Mouse (Mus musculus): ENCODE data around the gene Arhgef39. TPM values are rescaled to one million over a fixed set of nuclear protein-coding genes. Genes with fewer than 3 reads are reported as not detected.

Gene Arhgef39
- total and polyA plus RNA-seq, 2 experiments from 2014 or later: 3.9 to 4.5 TPM

DNA sequence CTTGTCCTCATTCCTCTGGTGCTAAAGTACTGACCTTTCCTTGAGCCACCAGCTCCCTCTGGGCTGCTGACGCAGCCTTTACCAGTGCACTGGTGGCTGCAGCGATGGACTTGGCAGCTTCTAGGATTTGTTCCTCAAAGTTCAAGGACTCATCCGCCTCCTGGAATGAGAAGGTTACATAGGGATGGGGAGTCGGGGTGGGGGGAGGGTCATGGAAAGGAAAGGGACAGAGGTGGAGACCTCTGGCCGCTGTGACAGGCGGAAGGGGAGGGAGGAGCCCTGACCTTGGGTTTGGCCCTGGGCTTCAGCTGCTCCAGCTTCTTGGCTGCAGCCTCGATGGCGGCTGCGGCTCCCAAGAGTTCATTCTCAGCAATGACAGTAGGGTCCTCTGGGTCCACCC lies 33.8 kb upstream of the Arhgef39 start:
- Histone ChIP-seq H3K36me3 (ENCODE audit: insufficient read depth) (peaks cover 61% of the 10 kb centered on the region), H3K9ac (no peak overlapping the region), H3K4me2 (ENCODE audit: low read depth) (no peak overlapping the region), H3K9me3 (ENCODE audit: low read length) (no peaks in the 10 kb centered on the region), H3K27me3 (ENCODE audit: insufficient read depth, low read length) (no peaks in the 10 kb centered on the region), H3K4me3 (ENCODE audit: low read depth, low read length) (no peak overlapping the region), H3K27ac (ENCODE audit: low read depth, low read length) (no peak overlapping the region), H3K4me1 (ENCODE audit: insufficient read depth) (no peaks in the 10 kb centered on the region)
- DNase-seq (no peak), ATAC-seq (no peak)
- WGBS: 92% methylated on average over 9 of the region's 9 CpGs
- TF ChIP-seq CTCF (IDR thresholded peaks at IDR 0.05; ENCODE audit: low read depth): no peak

DNA sequence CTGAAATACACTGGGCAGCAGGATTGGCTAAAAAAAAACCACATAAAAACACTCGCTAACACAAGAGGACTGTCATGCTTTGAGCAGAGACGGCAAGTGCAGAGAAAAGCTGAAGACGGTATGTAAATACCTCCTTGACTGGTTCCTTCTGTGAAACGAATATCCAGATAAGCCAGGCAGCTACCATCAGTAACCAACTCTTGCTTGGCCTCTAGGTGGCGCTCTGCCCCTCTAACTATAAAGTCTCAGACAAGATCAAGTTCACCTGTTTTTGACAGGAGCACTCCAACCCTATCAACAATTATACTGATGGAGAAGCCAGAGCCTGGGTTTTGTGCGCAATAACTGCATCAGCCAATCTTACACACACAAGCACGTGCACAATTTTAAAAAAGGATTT lies 31.1 kb upstream of the Arhgef39 start:
- TF ChIP-seq CTCF (IDR thresholded peaks at IDR 0.05; ENCODE audit: low read depth): peak; percentile 77
- Histone ChIP-seq H3K4me3 (ENCODE audit: low read depth, low read length) (no peak overlapping the region), H3K27ac (ENCODE audit: low read depth, low read length) (no peak overlapping the region), H3K4me2 (ENCODE audit: low read depth) (no peak overlapping the region), H3K4me1 (ENCODE audit: insufficient read depth) (no peaks in the 10 kb centered on the region), H3K9ac (no peak overlapping the region), H3K36me3 (ENCODE audit: insufficient read depth) (peaks cover 38% of the 10 kb centered on the region), H3K9me3 (ENCODE audit: low read length) (no peaks in the 10 kb centered on the region), H3K27me3 (ENCODE audit: insufficient read depth, low read length) (no peaks in the 10 kb centered on the region)
- ATAC-seq (peak; percentile 48), DNase-seq (peak; percentile 74)
- WGBS: 19% methylated on average over 7 of the region's 7 CpGs

DNA sequence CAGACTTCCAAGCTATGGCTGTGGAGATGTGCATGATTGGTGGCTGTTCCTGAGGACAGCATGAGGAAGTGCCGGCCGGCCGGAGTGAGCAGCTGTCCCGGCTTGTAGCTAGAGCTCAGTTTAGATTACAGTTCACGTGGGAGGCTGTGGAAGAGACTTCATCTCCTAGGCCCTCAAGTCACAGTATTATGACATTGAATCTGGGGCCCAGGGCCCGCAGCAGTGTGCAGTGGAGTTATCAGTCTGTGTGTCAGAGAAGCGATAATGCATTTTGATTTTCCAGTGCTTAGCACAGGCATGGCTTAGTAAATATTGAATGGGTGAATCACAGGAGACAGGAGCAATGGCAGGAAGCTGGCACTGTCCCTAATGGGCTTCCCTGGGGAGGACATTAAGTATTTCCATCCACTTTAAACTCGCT lies 30.6 kb upstream of the Arhgef39 start:
- WGBS: 75% methylated on average over 8 of the region's 8 CpGs
- no peak for DNase-seq

DNA sequence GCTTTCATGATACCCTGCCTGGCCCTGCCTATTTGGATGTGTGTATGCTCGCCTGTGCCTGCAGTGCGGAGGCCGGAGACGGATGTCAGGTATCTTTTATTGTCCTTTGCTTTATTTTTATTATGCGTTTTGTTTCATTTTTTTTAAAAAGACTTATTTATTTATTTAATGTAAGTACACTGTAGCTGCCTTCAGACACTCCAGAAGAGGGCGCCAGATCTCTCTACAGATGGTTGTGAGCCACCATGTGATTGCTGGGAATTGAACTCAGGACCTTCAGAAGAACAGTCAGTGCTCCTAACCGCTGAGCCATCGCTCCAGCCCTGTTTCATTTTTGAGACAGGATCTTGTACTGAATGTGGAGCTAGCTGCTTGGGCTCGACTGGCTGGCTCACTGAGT lies 29.0 kb upstream of the Arhgef39 start:
- WGBS: 78% methylated on average over 9 of the region's 9 CpGs
- Histone ChIP-seq H3K27me3 (ENCODE audit: insufficient read depth, low read length) (peaks cover 12% of the 10 kb centered on the region), H3K9ac (no peak overlapping the region), H3K9me3 (ENCODE audit: low read length) (no peaks in the 10 kb centered on the region), H3K36me3 (ENCODE audit: insufficient read depth) (peaks cover 24% of the 10 kb centered on the region), H3K4me1 (ENCODE audit: insufficient read depth) (no peaks in the 10 kb centered on the region), H3K27ac (ENCODE audit: low read depth, low read length) (no peak overlapping the region), H3K4me3 (ENCODE audit: low read depth, low read length) (no peak overlapping the region), H3K4me2 (ENCODE audit: low read depth) (no peak overlapping the region)
- 0 out of 2 replicates have a peak, but pooled peaks have one; percentile 17 for TF ChIP-seq CTCF (IDR thresholded peaks at IDR 0.05; ENCODE audit: low read depth)
- no peak for DNase-seq
- ATAC-seq: no peak

More for the DNA sequence above, 30.6 kb upstream of the Arhgef39 start:
- Histone ChIP-seq H3K9me3 (ENCODE audit: low read length) (no peaks in the 10 kb centered on the region), H3K27me3 (ENCODE audit: insufficient read depth, low read length) (no peaks in the 10 kb centered on the region), H3K27ac (ENCODE audit: low read depth, low read length) (no peak overlapping the region), H3K36me3 (ENCODE audit: insufficient read depth) (peaks cover 34% of the 10 kb centered on the region), H3K4me2 (ENCODE audit: low read depth) (no peak overlapping the region), H3K4me1 (ENCODE audit: insufficient read depth) (no peaks in the 10 kb centered on the region), H3K4me3 (ENCODE audit: low read depth, low read length) (no peak overlapping the region), H3K9ac (no peak overlapping the region)
- no peak for TF ChIP-seq CTCF (IDR thresholded peaks at IDR 0.05; ENCODE audit: low read depth)
- no peak for ATAC-seq

DNA sequence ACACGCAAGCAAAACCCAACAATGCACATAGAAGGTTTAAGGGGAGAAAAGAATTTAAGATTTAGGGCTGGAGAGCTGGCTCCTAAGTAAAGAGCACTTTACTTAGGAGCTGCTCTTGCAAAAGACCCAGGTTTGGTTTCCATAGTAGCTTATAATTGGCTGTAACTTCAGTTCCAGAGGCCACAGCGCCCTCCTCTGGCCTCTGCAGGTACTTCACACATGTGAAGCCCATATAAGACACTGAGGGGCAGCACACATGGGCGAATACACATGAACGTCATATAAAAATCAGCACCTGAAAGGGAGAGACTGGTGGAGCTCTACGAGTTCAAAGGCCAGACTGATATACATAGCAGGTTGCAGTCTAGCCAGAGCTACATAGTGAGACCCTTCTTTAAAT lies 28.4 kb upstream of the Arhgef39 start:
- no peak overlapping the region for H3K4me2 ChIP-seq (ENCODE audit: low read depth)
- WGBS: 67% methylated on average over 5 of the region's 5 CpGs
- ATAC-seq: no peak
- DNase-seq: no peak
- H3K9ac ChIP-seq: no peak overlapping the region
- peaks cover 12% of the 10 kb centered on the region for H3K27me3 ChIP-seq (ENCODE audit: insufficient read depth, low read length)
- peaks cover 18% of the 10 kb centered on the region for H3K36me3 ChIP-seq (ENCODE audit: insufficient read depth)
- TF ChIP-seq CTCF (IDR thresholded peaks at IDR 0.05; ENCODE audit: low read depth): peak; percentile 48
- no peak overlapping the region for H3K4me3 ChIP-seq (ENCODE audit: low read depth, low read length)
- no peak overlapping the region for H3K27ac ChIP-seq (ENCODE audit: low read depth, low read length)
- H3K4me1 ChIP-seq (ENCODE audit: insufficient read depth): no peaks in the 10 kb centered on the region
- H3K9me3 ChIP-seq (ENCODE audit: low read length): no peaks in the 10 kb centered on the region

DNA sequence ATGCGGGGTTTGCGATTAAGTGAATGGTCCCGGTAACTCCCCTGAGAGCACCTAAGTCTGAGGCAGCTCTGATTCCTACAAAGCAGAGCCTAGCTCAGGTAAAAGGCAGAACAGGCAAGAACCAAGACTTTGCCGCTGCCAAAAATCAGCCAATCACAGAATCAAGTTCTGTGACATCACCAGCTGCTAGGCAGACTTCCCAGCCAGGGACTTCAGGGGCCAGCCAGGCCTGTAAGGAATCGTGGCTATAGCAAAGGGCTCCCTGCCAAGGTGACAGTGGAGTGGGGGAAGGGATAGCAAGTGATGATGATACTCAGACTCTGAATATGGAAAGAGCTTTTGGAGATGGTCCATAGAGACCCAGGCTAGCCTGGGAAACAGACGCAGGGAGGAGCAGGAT lies 20.5 kb upstream of the Arhgef39 start:
- H3K4me1 ChIP-seq (ENCODE audit: insufficient read depth): no peaks in the 10 kb centered on the region
- peak overlapping the region; percentile 34 for H3K4me2 ChIP-seq (ENCODE audit: low read depth)
- ATAC-seq (peak; percentile 78), DNase-seq (peak; percentile 94)
- 13% methylated on average over 6 of the region's 6 CpGs for WGBS
- TF ChIP-seq CTCF (IDR thresholded peaks at IDR 0.05; ENCODE audit: low read depth): no peak
- H3K4me3 ChIP-seq (ENCODE audit: low read depth, low read length): no peak overlapping the region
- no peaks in the 10 kb centered on the region for H3K9me3 ChIP-seq (ENCODE audit: low read length)
- H3K27me3 ChIP-seq (ENCODE audit: insufficient read depth, low read length): peaks cover 12% of the 10 kb centered on the region
- no peak overlapping the region for H3K9ac ChIP-seq
- H3K27ac ChIP-seq (ENCODE audit: low read depth, low read length): no peak overlapping the region
- no peaks in the 10 kb centered on the region for H3K36me3 ChIP-seq (ENCODE audit: insufficient read depth)

DNA sequence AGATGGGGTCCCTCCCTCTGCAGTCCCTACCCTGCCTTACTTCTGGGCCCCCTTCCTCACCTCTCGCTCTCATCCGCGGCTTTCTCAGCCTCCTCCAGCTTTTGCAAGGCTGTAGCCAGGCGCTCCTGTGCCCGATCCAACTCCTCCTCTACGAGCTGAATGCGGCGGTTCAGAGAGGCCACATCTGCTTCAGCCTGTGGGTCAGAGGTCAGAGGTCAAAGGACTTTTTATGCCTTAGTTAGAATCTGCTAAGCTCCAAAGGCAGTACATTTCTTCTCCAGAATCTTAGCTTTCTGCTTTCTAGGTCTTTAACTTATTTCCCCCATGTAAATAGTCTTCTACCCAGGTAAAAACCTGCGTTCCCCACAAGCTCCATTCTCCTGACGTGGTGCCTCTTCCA lies 20.1 kb upstream of the Arhgef39 start:
- WGBS: 17% methylated on average over 10 of the region's 10 CpGs
- no peak overlapping the region for H3K4me3 ChIP-seq (ENCODE audit: low read depth, low read length)
- H3K27me3 ChIP-seq (ENCODE audit: insufficient read depth, low read length): peaks cover 8% of the 10 kb centered on the region

More for the DNA sequence above, 20.1 kb upstream of the Arhgef39 start:
- H3K4me2 ChIP-seq (ENCODE audit: low read depth): peak overlapping the region; percentile 34
- H3K9me3 ChIP-seq (ENCODE audit: low read length): no peaks in the 10 kb centered on the region
- no peak overlapping the region for H3K27ac ChIP-seq (ENCODE audit: low read depth, low read length)
- ATAC-seq (no peak), DNase-seq (no peak)
- TF ChIP-seq CTCF (IDR thresholded peaks at IDR 0.05; ENCODE audit: low read depth): no peak
- H3K9ac ChIP-seq: no peak overlapping the region
- H3K36me3 ChIP-seq (ENCODE audit: insufficient read depth): no peaks in the 10 kb centered on the region
- H3K4me1 ChIP-seq (ENCODE audit: insufficient read depth): no peaks in the 10 kb centered on the region
